Mouse (Mus musculus) midbrain, embryonic 10.5 days (tissue): Measurements from ENCODE around the gene Hvcn1. TPM values are rescaled to one million over a fixed set of nuclear protein-coding genes. Genes with fewer than 3 reads are reported as not detected.
"Not testable (repeated sequence)": the region's sequence is repeated elsewhere in the genome, so short reads cannot be mapped to it uniquely, and the experiment has no call there.

Source experiments
- DNase-seq: peaks from one replicate; pipeline ENCODE4 v3.0.0-alpha.2; 2017; ENCODE audit warnings: low spot score
- H3K27ac ChIP-seq: fragments of 300-500 bp; sonication (generic); replicated peaks from 2 replicates; pipeline ENCODE4 v1.5.1; 2016; ENCODE audit warnings: mild to moderate bottlenecking
- H3K27me3 ChIP-seq: fragments of 300-500 bp; sonication (generic); 2 replicates; pipeline ENCODE4 v1.6.1; 2016; ENCODE audit warnings: low read depth, mild to moderate bottlenecking; ENCODE audit not compliant: poor library complexity, severe bottlenecking
- H3K36me3 ChIP-seq: fragments of 300-500 bp; sonication (generic); 2 replicates; pipeline ENCODE4 v1.6.1; 2016; ENCODE audit warnings: mild to moderate bottlenecking, moderate library complexity
- H3K4me1 ChIP-seq: fragments of 300-500 bp; sonication (generic); 2 replicates; pipeline ENCODE4 v1.6.1; 2016
- H3K4me3 ChIP-seq: fragments of 300-500 bp; sonication (generic); 2 replicates; pipeline ENCODE4 v1.5.1; 2016; ENCODE audit warnings: mild to moderate bottlenecking, moderate library complexity
- H3K9me3 ChIP-seq: fragments of 300-500 bp; sonication (generic); replicated peaks from 2 replicates; pipeline ENCODE4 v1.6.1; 2016; ENCODE audit warnings: mild to moderate bottlenecking
- WGBS: fragments of 180-500 bp; shearing (Covaris S2); methylation state at CpG from one replicate; pipeline ENCODE4 v1.1.7; 2016; 5-methylcytosine and 5-hydroxymethylcytosine counted together
- polyA plus RNA-seq: library from polyadenylated mRNA; unstranded; fragments of >200 nt; fragmentation: Nextera tagmentation; extraction: Ambion mirVana; gene quantifications from 2 replicates; pipeline ENCODE4 v1.2.1, GENCODE M21; 2016

Gene Hvcn1
- polyA plus RNA-seq, 1 experiment from 2014 or later, result 17.7 TPM

- peaks cover 3% of the 10 kb centered on the region for H3K9me3 ChIP-seq
- no peaks in the 10 kb centered on the region for H3K27me3 ChIP-seq
- no peak for DNase-seq
- H3K4me1 ChIP-seq, result no peaks in the 10 kb centered on the region
- no peak overlapping the region for H3K4me3 ChIP-seq
- no peak overlapping the region for H3K27ac ChIP-seq
- 65% methylated on average over 6 of the region's 6 CpGs for WGBS
- H3K36me3 ChIP-seq, result peaks cover 49% of the 10 kb centered on the region
These were observed 26.9 kb upstream of the Hvcn1 start for GRCm38 (mm10) chr5:122179665-122180064.

GRCm38 (mm10) chr5:122184283-122184806, 22.3 kb upstream of the Hvcn1 start:
- 83% methylated on average over 7 of the region's 7 CpGs for WGBS
- peaks cover 11% of the 10 kb centered on the region for H3K9me3 ChIP-seq
- no peaks in the 10 kb centered on the region for H3K4me1 ChIP-seq
- H3K27me3 ChIP-seq, result no peaks in the 10 kb centered on the region
- H3K36me3 ChIP-seq, result 0 out of 2 replicates have a peak, but pooled peaks cover 15% of the 10 kb centered on the region
- H3K27ac ChIP-seq, result no peak overlapping the region
- no peak overlapping the region for H3K4me3 ChIP-seq
- DNase-seq, result no peak

- not testable (repeated sequence) for H3K4me3 ChIP-seq, H3K27me3 ChIP-seq, H3K27ac ChIP-seq, DNase-seq, H3K4me1 ChIP-seq
- 0 out of 2 replicates have a peak, but pooled peaks cover 11% of the 10 kb centered on the region for H3K36me3 ChIP-seq
- 98% methylated on average over 6 of the region's 6 CpGs for WGBS
- H3K9me3 ChIP-seq, result peaks cover 11% of the 10 kb centered on the region
These were observed 21.7 kb upstream of the Hvcn1 start for GRCm38 (mm10) chr5:122184858-122185257.

- WGBS, result 70% methylated on average over 3 of the region's 3 CpGs
- DNase-seq, result no peak
- H3K36me3 ChIP-seq, result 0 out of 2 replicates have a peak, but pooled peaks cover 5% of the 10 kb centered on the region
- H3K27me3 ChIP-seq, result no peaks in the 10 kb centered on the region
- H3K4me1 ChIP-seq, result no peaks in the 10 kb centered on the region; the same call in 1 of the 2 replicates
- H3K27ac ChIP-seq, result no peak overlapping the region
- H3K9me3 ChIP-seq, result peaks cover 11% of the 10 kb centered on the region
- H3K4me3 ChIP-seq, result no peak overlapping the region
These were observed 17.5 kb upstream of the Hvcn1 start for GRCm38 (mm10) chr5:122189115-122189514.

GRCm38 (mm10) chr5:122190465-122190864, 16.1 kb upstream of the Hvcn1 start:
- peak; percentile 33 for DNase-seq
- Histone ChIP-seq H3K27ac (no peak overlapping the region), H3K9me3 (peaks cover under 1% of the 10 kb centered on the region; the same call in 1 of the 2 replicates), H3K4me1 (no peaks in the 10 kb centered on the region; the same call in 1 of the 2 replicates), H3K4me3 (no peak overlapping the region), H3K27me3 (no peaks in the 10 kb centered on the region), H3K36me3 (no peaks in the 10 kb centered on the region)
- WGBS, result 46% methylated on average over 7 of the region's 7 CpGs

- Histone ChIP-seq H3K27me3 (no peaks in the 10 kb centered on the region), H3K4me3 (no peak overlapping the region), H3K36me3 (no peaks in the 10 kb centered on the region), H3K9me3 (no peaks in the 10 kb centered on the region), H3K27ac (no peak overlapping the region), H3K4me1 (no peaks in the 10 kb centered on the region; the same call in 1 of the 2 replicates)
- 80% methylated on average over 12 of the region's 12 CpGs for WGBS
- no peak for DNase-seq
These were observed 15.1 kb upstream of the Hvcn1 start for GRCm38 (mm10) chr5:122191269-122192063.

- Histone ChIP-seq H3K27me3 (no peaks in the 10 kb centered on the region), H3K27ac (no peak overlapping the region), H3K9me3 (no peaks in the 10 kb centered on the region), H3K36me3 (no peaks in the 10 kb centered on the region), H3K4me1 (no peaks in the 10 kb centered on the region; the same call in 1 of the 2 replicates), H3K4me3 (no peak overlapping the region)
- 55% methylated on average over 3 of the region's 4 CpGs for WGBS
- DNase-seq, result no peak
These were observed 14.3 kb upstream of the Hvcn1 start for GRCm38 (mm10) chr5:122192347-122192746.

GRCm38 (mm10) chr5:122200872-122201271, 5.7 kb upstream of the Hvcn1 start:
- Histone ChIP-seq H3K4me1 (no peaks in the 10 kb centered on the region), H3K36me3 (no peaks in the 10 kb centered on the region), H3K4me3 (no peak overlapping the region), H3K27ac (no peak overlapping the region), H3K9me3 (peaks cover 14% of the 10 kb centered on the region; the same call in 1 of the 2 replicates), H3K27me3 (no peaks in the 10 kb centered on the region)
- DNase-seq, result no peak
- 87% methylated on average over 4 of the region's 4 CpGs for WGBS

- Histone ChIP-seq H3K27me3 (no peaks in the 10 kb centered on the region), H3K4me1 (no peaks in the 10 kb centered on the region), H3K36me3 (no peaks in the 10 kb centered on the region), H3K4me3 (no peak overlapping the region), H3K27ac (no peak overlapping the region), H3K9me3 (peaks cover 14% of the 10 kb centered on the region; the same call in 1 of the 2 replicates)
- WGBS, result 92% methylated on average over 6 of the region's 6 CpGs
- no peak for DNase-seq
These were observed 4.7 kb upstream of the Hvcn1 start for GRCm38 (mm10) chr5:122201904-122202303.

- Histone ChIP-seq H3K9me3 (peaks cover 14% of the 10 kb centered on the region; the same call in 1 of the 2 replicates), H3K4me3 (no peak overlapping the region), H3K27ac (no peak overlapping the region), H3K36me3 (no peaks in the 10 kb centered on the region), H3K27me3 (no peaks in the 10 kb centered on the region), H3K4me1 (peaks cover 6% of the 10 kb centered on the region)
- WGBS, result 75% methylated on average over 2 of the region's 2 CpGs
- DNase-seq, result no peak
These were observed 2.4 kb upstream of the Hvcn1 start for GRCm38 (mm10) chr5:122204180-122204579.

- Histone ChIP-seq H3K9me3 (no peaks in the 10 kb centered on the region), H3K27ac (peak overlapping the region; percentile 92), H3K36me3 (no peaks in the 10 kb centered on the region), H3K27me3 (no peaks in the 10 kb centered on the region), H3K4me3 (peak overlapping the region; percentile 58), H3K4me1 (peaks cover 32% of the 10 kb centered on the region)
- 39% methylated on average over 6 of the region's 6 CpGs for WGBS
- DNase-seq, result no peak
These were observed 2.3 kb downstream of the Hvcn1 start for GRCm38 (mm10) chr5:122208909-122209308.

- H3K4me1 ChIP-seq, result peaks cover 32% of the 10 kb centered on the region
- H3K9me3 ChIP-seq, result no peaks in the 10 kb centered on the region
- peak overlapping the region; percentile 92 for H3K27ac ChIP-seq
- no peaks in the 10 kb centered on the region for H3K36me3 ChIP-seq
- DNase-seq, result peak; percentile 82
- no peaks in the 10 kb centered on the region for H3K27me3 ChIP-seq
- WGBS, result 2% methylated on average over 21 of the region's 21 CpGs
- H3K4me3 ChIP-seq, result peak overlapping the region; percentile 58
These were observed 3.2 kb downstream of the Hvcn1 start for GRCm38 (mm10) chr5:122209591-122210368.
